Mouse (Mus musculus) skeletal muscle tissue, adult 2 months (tissue): ENCODE measurements around the gene Grcc10.

Experiments
- DNase-seq: peaks from one replicate; pipeline ENCODE4 v3.0.0-alpha.2; 2012; ENCODE audit warnings: low read depth, low spot score

Grcc10 gene

GRCm38 (mm10) chr6:124731038-124731437 is 10.1 kb downstream of the Grcc10 start:
- no peak for DNase-seq

- DNase-seq, result no peak
Measured at GRCm38 (mm10) chr6:124729850-124730705, 11.1 kb downstream of the Grcc10 start.

- DNase-seq, result no peak
Measured at GRCm38 (mm10) chr6:124728621-124729020, 12.6 kb downstream of the Grcc10 start.

GRCm38 (mm10) chr6:124724472-124724871 is 16.7 kb downstream of the Grcc10 start:
- DNase-seq, result no peak

GRCm38 (mm10) chr6:124723541-124723940 is 17.6 kb downstream of the Grcc10 start:
- no peak for DNase-seq

GRCm38 (mm10) chr6:124722876-124723473 is 18.2 kb downstream of the Grcc10 start:
- DNase-seq, result no peak

GRCm38 (mm10) chr6:124720904-124721303 is 20.3 kb downstream of the Grcc10 start:
- DNase-seq, result no peak

- DNase-seq, result no peak
Measured at GRCm38 (mm10) chr6:124719354-124719978, 21.7 kb downstream of the Grcc10 start.

GRCm38 (mm10) chr6:124718703-124719102 is 22.5 kb downstream of the Grcc10 start:
- DNase-seq, result no peak

- DNase-seq, result no peak
Measured at GRCm38 (mm10) chr6:124717968-124718367, 23.2 kb downstream of the Grcc10 start.

GRCm38 (mm10) chr6:124716864-124717490 is 24.2 kb downstream of the Grcc10 start:
- no peak for DNase-seq

- no peak for DNase-seq
Measured at GRCm38 (mm10) chr6:124712918-124713317, 28.3 kb downstream of the Grcc10 start.

- peak; percentile 97 for DNase-seq
Measured at GRCm38 (mm10) chr6:124711824-124712782, 29.1 kb downstream of the Grcc10 start, which contains the start of the genes Emg1 and Phb2. Gene Emg1 (minus strand): TSS chr6:124712178. Gene Phb2 (plus strand): TSS chr6:124712336.

- DNase-seq, result no peak
Measured at GRCm38 (mm10) chr6:124708289-124708889, 32.8 kb downstream of the Grcc10 start.

GRCm38 (mm10) chr6:124706061-124706627 is 35.0 kb downstream of the Grcc10 start:
- no peak for DNase-seq

GRCm38 (mm10) chr6:124704417-124704816 is 36.8 kb downstream of the Grcc10 start:
- DNase-seq, result no peak

- no peak for DNase-seq
Measured at GRCm38 (mm10) chr6:124703789-124704188, 37.4 kb downstream of the Grcc10 start.

GRCm38 (mm10) chr6:124702784-124703103 is 38.4 kb downstream of the Grcc10 start:
- peak; percentile 32 for DNase-seq

- DNase-seq, result no peak
Measured at GRCm38 (mm10) chr6:124702102-124702783, 38.9 kb downstream of the Grcc10 start.

- no peak for DNase-seq
Measured at GRCm38 (mm10) chr6:124701338-124701737, 39.8 kb downstream of the Grcc10 start.
